Mouse (Mus musculus) right cerebral cortex, postnatal 14 days (tissue): ENCODE results near the gene Cxcl3.
"Not testable (repeated sequence)": the region's sequence is repeated elsewhere in the genome, so short reads cannot be mapped to it uniquely, and the experiment has no call there.

Experiments used
- DNase-seq: peaks from one replicate; pipeline ENCODE4 v3.0.0; 2022

The Cxcl3 gene

DNA sequence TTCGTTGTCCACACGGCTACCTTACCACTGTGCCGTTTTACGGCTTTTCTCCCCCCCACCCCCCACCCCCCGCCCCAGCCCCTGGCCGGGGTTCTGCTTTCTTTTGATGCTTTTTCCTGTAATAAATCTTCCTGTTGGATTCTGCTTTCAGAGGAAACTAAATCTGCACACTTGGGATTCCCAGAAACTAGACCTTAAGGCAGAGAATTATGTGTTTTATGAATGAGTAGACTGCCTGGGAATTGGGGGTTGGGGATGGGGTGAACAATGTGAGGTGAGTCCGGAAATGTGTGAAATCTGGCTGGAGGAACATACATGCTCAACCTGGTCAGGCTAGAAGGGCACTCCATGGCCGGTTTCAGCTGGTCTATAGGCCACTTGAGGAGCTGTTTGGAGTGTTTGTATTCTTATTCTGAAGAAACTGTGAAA lies 4.2 kb downstream of the Cxcl3 start:
- no peak for DNase-seq

- DNase-seq = no peak
These were observed 8.3 kb downstream of the Cxcl3 start, which contains the start of gene Cxcl15 for GRCm38 (mm10) chr5:90794195-90794625. Cxcl15 (plus strand) TSS chr5:90794534.

- not testable (repeated sequence) for DNase-seq
These were observed 9.5 kb downstream of the Cxcl3 start for GRCm38 (mm10) chr5:90795392-90795791.

GRCm38 (mm10) chr5:90804574-90804973 lies 18.7 kb downstream of the Cxcl3 start:
- no peak for DNase-seq

DNA sequence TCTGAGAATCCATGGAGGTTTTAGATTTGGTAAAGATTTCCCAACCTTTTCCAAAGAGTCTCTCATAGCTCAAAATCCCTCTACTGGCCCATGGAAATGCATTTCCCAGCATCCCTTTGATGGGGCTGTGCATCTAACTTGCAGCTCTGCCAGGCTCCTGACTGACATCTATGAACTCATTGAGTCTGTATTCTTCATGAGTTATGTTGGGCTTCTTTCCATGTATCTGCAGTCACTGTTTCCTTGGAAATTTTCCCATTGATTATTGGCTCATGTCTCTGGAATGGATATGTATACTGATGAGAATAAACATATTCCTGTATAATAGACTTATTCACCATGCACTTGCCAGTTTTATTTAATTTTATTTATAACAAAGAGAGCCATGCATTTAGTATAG lies 20.1 kb downstream of the Cxcl3 start:
- DNase-seq = no peak

GRCm38 (mm10) chr5:90807176-90807950 lies 21.5 kb downstream of the Cxcl3 start:
- no peak for DNase-seq

DNA sequence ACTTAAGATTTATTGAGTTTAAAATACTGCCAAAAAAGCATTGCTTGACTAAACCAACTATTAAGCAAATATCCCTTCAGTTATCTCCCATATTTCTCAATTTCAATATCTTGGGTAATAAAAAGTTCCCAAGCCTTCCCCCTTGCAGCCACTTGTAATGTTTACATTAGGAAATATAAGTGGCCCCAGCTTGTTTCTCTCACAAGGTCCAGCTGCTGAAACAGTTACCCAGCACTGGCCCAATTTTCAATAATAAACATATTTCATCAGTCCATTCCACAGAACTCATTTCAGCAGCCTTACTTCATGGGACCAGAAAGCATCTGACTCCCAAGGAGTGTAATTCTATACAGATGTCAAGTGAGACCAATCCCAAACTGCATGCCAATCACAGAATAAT lies 33.9 kb downstream of the Cxcl3 start:
- no peak for DNase-seq

DNA sequence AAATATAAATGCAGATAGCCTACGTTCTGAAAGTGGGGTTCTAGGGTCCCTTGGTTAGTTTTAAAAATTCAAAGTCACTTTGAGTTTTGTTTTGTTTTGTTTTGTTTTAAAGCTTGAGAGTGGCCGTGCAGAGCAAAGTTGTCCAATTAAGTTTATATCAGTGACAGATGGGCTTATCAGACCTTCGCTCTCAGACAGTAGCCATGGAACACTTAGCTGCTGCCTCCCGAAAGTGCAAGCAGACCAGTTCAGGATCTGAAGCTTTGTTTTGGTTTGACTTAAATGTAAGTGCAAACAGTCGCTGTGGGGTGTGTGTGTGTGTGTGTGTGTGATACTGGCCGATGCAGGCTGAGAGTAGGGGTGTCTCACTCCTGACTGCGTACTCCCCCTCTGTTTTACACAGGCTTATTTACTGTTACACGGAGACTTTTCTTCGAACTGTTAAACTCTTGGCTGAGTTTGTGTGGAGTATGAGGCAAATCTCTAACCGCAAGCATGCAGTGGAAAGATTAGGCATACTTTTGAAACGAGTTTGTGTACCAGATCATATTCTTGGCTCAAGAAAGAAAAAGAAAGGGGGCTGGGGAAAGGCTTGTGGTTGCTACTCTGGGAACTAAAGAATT lies 46.4 kb downstream of the Cxcl3 start:
- no peak for DNase-seq

DNA sequence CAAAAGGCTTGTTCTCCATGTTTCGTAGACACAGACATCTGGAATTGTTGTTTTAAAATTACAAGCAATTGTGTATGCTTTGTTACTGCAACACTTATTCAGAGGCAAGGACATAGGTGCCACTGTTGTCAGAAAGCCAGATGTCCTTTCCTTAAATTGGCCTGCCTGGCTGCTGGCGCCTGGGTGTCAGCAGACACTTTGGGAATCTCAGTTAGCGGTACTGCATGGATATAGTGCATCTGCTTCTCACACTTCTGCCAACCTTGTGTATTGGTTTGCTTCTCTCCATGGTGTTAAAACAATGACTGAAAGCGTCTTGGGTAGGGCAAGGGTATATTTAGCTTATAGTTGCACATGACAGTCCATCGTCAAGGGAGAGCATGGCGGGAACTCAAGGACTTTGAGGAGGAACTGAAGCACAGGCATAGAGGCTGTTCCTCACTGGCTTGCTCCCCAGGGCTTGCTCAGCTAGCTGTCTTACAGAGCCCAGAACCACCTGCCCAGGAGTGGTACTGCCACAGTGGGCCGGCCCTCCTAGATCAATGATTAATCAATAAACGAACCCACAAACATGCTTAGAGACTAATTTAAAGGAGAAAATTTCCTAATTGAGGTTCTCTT lies 47.0 kb downstream of the Cxcl3 start:
- DNase-seq = no peak

DNA sequence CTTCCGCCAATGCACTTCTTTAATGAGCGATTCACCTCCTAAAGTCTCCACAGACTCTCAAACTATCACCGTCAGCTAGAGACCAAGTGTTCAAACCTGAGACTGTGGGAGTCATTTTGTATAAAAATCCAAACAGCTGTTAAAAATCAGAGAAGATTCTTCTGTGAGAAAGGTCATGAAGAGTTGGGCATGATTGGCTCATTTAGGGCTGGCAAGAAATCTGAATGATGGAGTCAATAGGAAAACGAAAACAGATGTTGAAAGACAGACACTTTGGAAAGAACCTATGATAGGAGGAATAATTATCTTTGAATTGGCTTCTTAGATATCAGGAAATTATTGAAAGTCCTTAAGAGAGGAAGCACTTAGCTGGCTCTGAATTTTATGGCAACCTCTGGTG lies 48.5 kb downstream of the Cxcl3 start:
- no peak for DNase-seq

DNA sequence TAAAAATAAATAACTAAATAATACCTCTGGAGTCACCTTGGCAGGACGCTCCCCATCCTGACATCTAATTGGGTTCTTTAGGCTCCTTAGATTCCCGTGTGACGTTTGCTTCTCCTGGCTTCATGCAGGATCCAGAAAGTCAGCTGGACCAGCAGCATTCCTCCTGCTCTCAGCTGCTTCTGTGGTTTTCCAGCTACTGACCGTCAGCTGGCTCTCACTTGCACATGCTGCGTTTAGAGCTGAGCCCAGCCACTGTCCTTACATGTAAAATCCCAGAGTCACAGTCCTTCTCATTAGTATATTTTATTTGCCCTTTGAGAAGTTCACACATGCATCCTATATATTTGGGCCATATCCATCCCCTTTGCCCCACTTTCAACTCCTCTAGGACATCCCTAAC lies 52.7 kb downstream of the Cxcl3 start:
- DNase-seq = no peak
